Mouse (Mus musculus): ENCODE results near the gene Ptprn2.

- TF ChIP-seq CTCF (IDR thresholded peaks at IDR 0.05; ENCODE audit: insufficient read depth, low read length) (no peak), POLR2A (IDR thresholded peaks at IDR 0.05; ENCODE audit: borderline replicate concordance, extremely low read depth, low read depth, low read length) (no peak)
Observed at GRCm38 (mm10) chr12:116490575-116491356, 5.2 kb downstream of the Ptprn2 start.

Data from lung, adult 2 months (tissue).